Mouse (Mus musculus) embryonic stem cell, embryonic (primary cell): ENCODE data around the gene Myo15.

Experiments used
- CTCF ChIA-PET, 4 experiments: fragments of 300-600 bp in 2 of 4; fragments of 350-600 bp in 2 of 4; sonication (Branson Sonifier 250); formaldehyde crosslinking; loops; one replicate each; lab custom pipeline; 2022; ENCODE audit warnings: inconsistent platforms in 2 of 4; lab: Charles Lee
- POLR2A ChIA-PET, 4 experiments: fragments of 300-600 bp in 2 of 4; fragments of 350-600 bp in 2 of 4; sonication (Branson Sonifier 250); formaldehyde crosslinking; loops; one replicate each; lab custom pipeline; 2022; ENCODE audit warnings: antibody characterized with exemption in 4 of 4, inconsistent platforms in 1 of 4; lab: Charles Lee

The Myo15 gene

DNA sequence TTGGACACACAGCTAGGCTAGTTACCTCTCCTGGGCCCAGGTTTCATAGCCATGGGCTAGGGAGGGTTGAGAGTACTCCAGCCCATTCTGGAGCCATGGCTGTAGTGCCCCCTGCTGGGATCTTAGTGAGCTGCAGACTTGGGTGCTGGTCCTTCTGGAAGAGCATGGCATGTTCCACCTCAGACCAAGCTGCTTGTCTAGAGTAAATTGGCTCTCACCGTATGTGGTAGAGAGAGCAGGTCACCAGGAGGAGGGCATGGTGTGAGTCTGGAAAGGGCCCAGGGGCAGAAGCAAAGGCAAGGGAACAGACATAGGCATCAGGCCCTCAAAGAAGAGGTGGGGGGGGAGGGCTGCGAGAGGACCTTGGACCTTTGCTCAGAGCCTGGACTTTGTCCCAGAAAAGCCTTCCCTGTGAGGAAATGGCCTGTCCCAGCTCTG, 3.2 kb upstream of the Myo15 start:
- ChIA-PET CTCF (interaction anchor here (0.5 to 2.2 kb wide), 32 partner anchors 9 to 841 kb away, joined by 3 to 13 read pairs (median 3); partner anchors contain the start of genes Drg2 (in 3 of the 4), Gid4 (in 2 of the 4), Drc3 (in 1 of the 4) and Tom1l2 (in 1 of the 4)), POLR2A (interaction anchor here in 3 of 4 experiments (0.6 to 2.6 kb wide), 13 partner anchors 9 to 113 kb away, joined by 3 to 13 read pairs (median 5); partner anchors contain the start of genes Drg2 (in 3 of the 3), Drc3 (in 1 of the 3), Gid4 (in 1 of the 3) and Tom1l2 (in 1 of the 3))

DNA sequence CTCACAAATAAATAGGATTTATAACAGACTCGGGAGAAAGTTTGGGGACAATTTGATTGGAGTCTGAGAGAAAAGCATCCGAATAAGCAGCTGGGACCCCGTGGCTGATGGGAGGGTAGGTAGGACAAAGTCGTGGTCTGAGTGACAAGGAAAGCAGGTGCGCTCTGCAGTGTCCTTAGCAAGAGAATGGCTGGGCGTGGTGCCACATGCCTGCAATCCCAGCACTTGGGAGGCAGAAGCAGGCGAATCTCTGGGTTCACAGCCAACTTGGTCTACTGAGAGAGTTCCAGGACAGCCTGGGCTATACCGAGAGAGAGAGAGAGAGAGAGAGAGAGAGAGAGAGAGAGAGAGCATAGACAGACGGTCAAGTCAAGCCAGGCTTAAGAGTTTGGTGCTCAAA, 1.6 kb downstream of the Myo15 start:
- ChIA-PET CTCF (interaction anchor here in 3 of 4 experiments (0.6 to 1.1 kb wide), 5 partner anchors 16 to 333 kb away, joined by 3 to 5 read pairs (median 4); partner anchors contain the start of gene Drg2 (in 1 of the 3)), POLR2A (interaction anchor here (0.6 to 4.2 kb wide), 32 partner anchors 7 to 1494 kb away, joined by 3 to 22 read pairs (median 4); partner anchors contain the start of genes Drg2 (in 2 of the 4), Gid4 (in 2 of the 4), Alkbh5 (in 1 of the 4) and Atpaf2 (in 1 of the 4))

DNA sequence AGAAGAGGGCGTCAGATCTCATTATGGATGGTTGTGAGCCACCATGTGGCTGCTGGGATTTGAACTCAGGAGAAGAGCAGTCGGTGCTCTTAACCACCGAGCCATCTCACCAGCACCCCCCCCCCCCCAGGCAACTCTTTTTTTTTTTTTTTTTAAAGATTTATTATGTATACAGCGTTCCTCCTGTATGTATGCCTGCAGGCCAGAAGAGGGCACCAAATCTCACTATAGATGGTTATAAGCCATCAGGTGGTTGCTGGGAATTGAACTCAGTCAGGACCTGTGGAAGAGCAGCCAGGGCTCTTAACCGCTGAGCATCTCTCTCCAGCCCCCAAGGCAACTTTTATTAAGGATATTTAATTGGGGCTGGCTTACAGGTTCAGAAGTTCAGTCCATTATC, 5.4 kb downstream of the Myo15 start:
- CTCF ChIA-PET: interaction anchor here (0.6 to 2.4 kb wide), 16 partner anchors 9 to 735 kb away, joined by 3 to 15 read pairs (median 4); partner anchors contain the start of gene Alkbh5 (in 1 of the 4)
- POLR2A ChIA-PET: interaction anchor here in 3 of 4 experiments (0.7 to 4.6 kb wide), 8 partner anchors 6 to 241 kb away, joined by 3 to 36 read pairs (median 4); partner anchors contain the start of genes Drg2 (in 1 of the 3) and Myo15 (in 1 of the 3)

DNA sequence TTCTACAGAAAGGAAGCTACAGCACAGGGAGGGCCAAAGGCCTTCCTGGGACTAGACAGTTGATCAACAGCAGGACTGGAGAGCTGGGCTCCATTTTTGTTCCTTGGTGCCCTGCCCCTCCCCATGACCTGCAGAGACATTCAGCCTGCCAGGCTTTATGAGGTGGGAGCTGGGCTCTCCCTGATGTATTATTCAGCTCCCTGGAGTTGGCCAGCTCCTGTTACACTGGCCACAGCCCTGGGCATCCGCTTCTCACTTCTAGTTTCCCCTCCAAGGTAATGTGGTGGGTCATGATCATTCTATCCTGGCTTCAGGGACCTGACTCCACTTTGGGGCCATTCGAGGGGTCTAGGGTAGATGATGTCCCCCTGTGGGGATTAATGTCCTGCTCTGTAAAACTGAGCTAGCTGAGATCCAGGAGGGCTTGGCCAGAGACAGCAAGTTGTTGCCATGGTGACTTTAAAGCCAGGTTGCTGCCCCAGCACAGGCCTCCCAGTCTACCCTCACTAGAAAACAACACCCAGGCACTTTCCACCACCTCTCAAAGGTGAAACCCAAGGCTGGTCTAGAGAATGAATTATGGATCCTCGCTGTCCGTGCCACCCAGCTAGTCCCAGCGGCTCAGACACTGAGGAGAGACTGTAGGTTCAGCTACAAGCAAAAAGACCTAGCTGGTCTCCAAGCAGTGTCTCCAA, 6.7 kb downstream of the Myo15 start:
- POLR2A ChIA-PET: interaction anchor here in 3 of 4 experiments (0.6 to 4.6 kb wide), 20 partner anchors 8 to 840 kb away, joined by 3 to 36 read pairs (median 5); partner anchors contain the start of genes Drg2 (in 2 of the 3), Alkbh5 (in 1 of the 3), Llgl1 (in 1 of the 3) and Myo15 (in 1 of the 3)
- CTCF ChIA-PET: interaction anchor here (0.5 to 2.4 kb wide), 7 partner anchors 9 to 1955 kb away, joined by 3 to 10 read pairs (median 4); no protein-coding TSS in a partner anchor

DNA sequence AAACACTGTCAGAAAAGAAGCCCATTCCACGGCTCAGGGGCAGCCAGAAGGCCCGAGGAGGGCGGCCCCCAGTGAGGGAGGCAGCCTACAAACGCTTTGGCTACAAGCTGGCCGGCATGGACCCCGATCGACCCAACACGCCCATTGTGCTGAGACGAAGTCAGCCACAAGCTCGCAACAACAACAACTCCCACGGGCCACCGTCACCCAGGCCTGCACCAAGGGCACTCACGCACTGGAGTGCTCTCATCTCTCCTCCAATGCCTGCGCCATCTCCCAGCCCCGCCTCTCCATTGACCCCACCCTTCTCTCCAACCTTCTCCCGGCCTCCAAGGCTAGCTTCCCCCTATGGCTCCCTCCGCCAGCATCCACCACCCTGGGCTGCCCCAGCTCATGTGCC, 9.0 kb downstream of the Myo15 start:
- POLR2A ChIA-PET: interaction anchor here in 3 of 4 experiments (0.5 to 4.6 kb wide), 36 partner anchors 9 to 527 kb away, joined by 3 to 36 read pairs (median 4); partner anchors contain the start of genes Gid4 (in 2 of the 3), Myo15 (in 2 of the 3), Alkbh5 (in 1 of the 3) and Drc3 (in 1 of the 3)
- CTCF ChIA-PET: interaction anchor here (0.6 to 1.6 kb wide), 12 partner anchors 8 to 401 kb away, joined by 3 to 4 read pairs (median 3); partner anchors contain the start of gene Tmem11 (in 1 of the 4)

DNA sequence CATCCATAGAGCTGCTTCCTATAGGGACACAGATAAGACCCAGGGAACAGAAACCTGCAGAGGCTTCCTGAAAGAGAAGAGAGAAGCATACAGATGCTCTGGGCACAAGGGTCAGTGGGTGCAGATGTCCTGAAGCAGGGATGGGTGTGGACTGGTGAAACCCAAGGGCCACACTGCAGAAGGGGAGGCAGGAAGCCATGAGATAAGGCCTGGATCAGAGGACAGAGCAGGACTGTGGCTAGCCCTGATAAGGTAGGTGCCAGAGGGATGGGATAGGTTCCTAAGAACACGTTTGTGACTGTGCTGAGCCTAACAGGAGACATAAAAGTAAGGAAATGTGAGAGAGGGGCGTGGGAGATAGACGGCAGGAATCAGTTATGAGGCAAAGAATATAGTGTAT, 17.1 kb downstream of the Myo15 start:
- CTCF ChIA-PET: no interaction called here
- POLR2A ChIA-PET: interaction anchor here in 1 of 4 experiments (1.5 kb wide), 1 partner anchor 9 kb away, joined by 3 read pairs; no protein-coding TSS in a partner anchor

DNA sequence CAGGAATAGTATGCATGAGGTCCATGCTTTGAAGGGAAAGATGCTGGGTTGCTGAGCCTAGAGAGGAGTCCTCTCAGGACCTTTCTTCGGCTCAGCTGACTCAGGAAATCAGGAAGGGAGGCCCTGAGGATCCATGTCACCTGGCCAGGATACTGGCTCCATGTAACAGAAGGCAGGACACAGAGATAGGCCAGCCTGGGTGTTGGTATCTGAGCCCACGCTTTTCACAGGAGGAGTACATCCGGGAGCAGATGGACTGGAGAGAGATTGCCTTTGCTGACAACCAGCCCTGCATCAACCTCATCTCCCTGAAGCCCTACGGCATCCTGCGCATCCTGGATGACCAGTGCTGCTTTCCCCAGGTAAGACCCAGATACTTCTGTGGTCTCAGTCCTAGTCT, 23.6 kb downstream of the Myo15 start:
- POLR2A ChIA-PET: interaction anchor here in 1 of 4 experiments (0.9 kb wide), 1 partner anchor 16 kb away, joined by 3 read pairs; no protein-coding TSS in a partner anchor
- CTCF ChIA-PET: no interaction called here

DNA sequence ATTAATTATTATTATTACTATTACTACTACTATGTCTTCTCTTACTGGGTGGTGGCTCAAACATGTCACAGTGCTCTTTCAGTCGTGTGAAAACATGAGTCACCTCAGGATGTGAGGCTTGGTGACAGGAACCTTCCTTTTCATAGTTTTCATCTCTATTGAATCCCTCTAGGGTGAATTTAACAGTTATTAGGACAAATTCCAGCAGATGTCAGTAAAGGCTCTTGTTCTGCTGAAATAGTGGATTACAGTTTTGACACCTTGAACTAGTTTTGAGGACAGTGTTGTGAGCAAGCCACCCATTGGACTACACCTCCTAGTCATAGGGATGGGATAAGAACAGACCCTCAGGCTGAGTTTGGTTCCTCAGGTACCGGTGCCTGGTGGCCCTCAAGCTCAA, 26.6 kb downstream of the Myo15 start:
- POLR2A ChIA-PET: interaction anchor here in 3 of 4 experiments (0.5 to 2.7 kb wide), 9 partner anchors 10 to 1752 kb away, joined by 3 to 17 read pairs (median 4); no protein-coding TSS in a partner anchor

DNA sequence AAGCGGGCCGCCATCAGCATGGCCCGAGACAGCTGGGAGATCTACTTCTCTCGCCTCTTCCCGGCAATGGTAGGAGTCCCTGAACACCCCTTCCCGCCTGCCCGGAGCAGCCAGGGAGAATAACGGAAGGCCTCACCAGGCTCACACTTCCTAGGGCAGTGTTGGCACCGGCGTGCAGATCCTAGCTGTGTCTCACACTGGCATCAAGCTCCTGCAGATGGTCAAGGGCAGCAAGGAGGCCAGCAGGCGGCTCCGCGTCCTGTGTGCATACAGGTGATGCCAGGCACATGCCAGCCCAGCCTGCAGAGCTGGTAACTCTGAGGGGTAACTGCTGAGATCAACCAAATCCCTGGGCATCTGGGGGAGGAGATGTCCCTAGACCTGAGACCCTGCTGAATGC, 38.1 kb downstream of the Myo15 start:
- POLR2A ChIA-PET: interaction anchor here in 2 of 4 experiments (0.8 to 3.0 kb wide), 7 partner anchors 10 to 70 kb away, joined by 3 to 17 read pairs (median 5); no protein-coding TSS in a partner anchor
- CTCF ChIA-PET: interaction anchor here in 1 of 4 experiments (1.0 kb wide), 1 partner anchor 72 kb away, joined by 3 read pairs; no protein-coding TSS in a partner anchor

More for the DNA sequence above, 26.6 kb downstream of the Myo15 start:
- CTCF ChIA-PET: interaction anchor here in 2 of 4 experiments (0.5 to 0.9 kb wide), 3 partner anchors 18 to 368 kb away, joined by 3 to 7 read pairs (median 4); no protein-coding TSS in a partner anchor

DNA sequence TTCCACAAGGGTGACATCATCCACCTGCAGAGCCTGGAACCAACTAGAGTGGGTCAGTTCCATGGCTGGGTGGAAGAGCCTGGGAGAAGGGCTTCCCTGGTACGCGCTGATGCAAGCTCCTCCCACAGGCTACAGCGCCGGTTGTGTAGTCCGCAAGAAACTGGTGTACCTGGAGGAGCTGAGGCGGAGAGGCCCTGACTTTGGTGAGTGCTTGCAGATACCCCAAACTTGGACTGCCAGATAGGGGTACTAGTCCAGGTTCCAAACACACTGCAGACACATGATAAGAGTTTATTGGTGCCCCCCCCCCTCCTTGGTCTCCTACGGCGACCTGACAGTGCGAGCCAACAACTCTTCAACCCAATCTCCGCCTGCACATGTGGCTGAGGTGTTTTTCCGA, 39.8 kb downstream of the Myo15 start:
- CTCF ChIA-PET: interaction anchor here in 3 of 4 experiments (0.5 to 1.4 kb wide), 7 partner anchors 27 to 260 kb away, joined by 3 to 8 read pairs (median 3); partner anchors contain the start of genes Alkbh5 (in 1 of the 3) and Llgl1 (in 1 of the 3)
- POLR2A ChIA-PET: interaction anchor here in 3 of 4 experiments (1.0 to 3.0 kb wide), 13 partner anchors 12 to 340 kb away, joined by 3 to 17 read pairs (median 4); partner anchors contain the start of gene Alkbh5 (in 1 of the 3)

DNA sequence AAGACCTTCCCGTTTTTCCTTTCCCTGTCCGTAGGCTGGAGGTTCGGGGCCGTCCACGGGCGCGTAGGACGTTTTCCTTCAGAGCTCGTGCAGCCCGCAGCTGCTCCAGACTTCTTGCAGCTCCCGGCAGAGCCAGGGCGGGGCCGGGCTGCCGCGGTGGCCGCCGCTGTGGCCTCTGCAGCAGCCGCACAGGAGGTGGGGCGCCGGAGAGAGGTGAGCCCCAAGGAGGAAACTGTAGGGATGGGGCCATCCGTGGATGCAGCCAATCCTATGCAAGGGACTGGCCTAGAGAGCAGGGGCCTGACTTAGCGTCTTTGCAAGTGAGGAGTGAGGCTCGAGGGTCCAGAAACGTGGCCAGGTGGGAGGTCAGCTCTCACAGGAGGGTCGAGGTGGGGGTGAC, 40.4 kb downstream of the Myo15 start:
- POLR2A ChIA-PET: interaction anchor here in 3 of 4 experiments (0.6 to 3.0 kb wide), 15 partner anchors 13 to 341 kb away, joined by 3 to 17 read pairs (median 4); partner anchors contain the start of gene Alkbh5 (in 1 of the 3)

DNA sequence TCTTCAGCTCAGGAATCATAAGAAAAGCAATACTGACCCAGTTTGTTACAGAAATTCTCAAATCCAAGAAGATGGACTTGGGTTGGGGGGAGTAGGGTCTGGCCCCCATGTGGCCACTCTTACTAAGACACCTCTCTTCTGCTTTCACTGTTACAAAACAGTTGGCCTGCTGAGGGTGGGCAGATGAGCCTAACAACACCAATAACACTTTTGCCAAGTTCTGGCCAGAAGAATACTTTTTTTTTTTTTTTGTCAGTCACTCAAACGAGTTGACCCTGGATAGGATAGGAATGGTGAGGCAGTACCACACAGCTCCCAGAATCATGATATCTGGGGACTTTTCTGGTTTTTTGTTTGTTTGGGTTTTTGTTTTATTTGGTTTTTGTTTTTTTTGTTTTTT, 42.8 kb downstream of the Myo15 start:
- CTCF ChIA-PET: interaction anchor here in 2 of 4 experiments (0.7 to 1.0 kb wide), 5 partner anchors 9 to 381 kb away, joined by 3 to 5 read pairs (median 4); no protein-coding TSS in a partner anchor
- POLR2A ChIA-PET: interaction anchor here in 2 of 4 experiments (0.6 to 2.3 kb wide), 6 partner anchors 14 to 360 kb away, joined by 3 to 6 read pairs (median 4); partner anchors contain the start of gene Alkbh5 (in 1 of the 2)

More for the DNA sequence above, 40.4 kb downstream of the Myo15 start:
- CTCF ChIA-PET: interaction anchor here in 3 of 4 experiments (0.5 to 1.4 kb wide), 6 partner anchors 27 to 261 kb away, joined by 3 to 5 read pairs (median 3); partner anchors contain the start of gene Alkbh5 (in 1 of the 3)

DNA sequence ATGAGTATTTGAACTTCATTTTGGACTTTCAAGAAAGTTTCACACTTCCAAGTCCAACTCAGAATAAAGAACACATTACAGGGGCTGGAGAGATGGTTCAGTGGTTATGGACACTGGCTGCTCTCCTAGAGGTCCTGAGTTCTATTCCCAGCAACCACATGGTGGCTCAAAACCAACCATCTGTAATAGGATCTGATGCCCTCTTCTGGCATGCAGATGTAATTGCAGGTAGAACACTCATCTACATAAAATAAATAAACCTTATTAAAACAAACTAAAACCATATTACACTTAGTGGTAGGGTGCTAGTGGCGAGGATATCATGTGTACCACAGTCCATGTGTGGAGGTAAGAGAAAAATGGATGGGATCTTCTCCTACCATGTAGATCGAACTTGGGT, 43.4 kb downstream of the Myo15 start:
- ChIA-PET POLR2A (interaction anchor here in 2 of 4 experiments (0.9 to 2.3 kb wide), 5 partner anchors 12 to 25 kb away, joined by 3 to 6 read pairs (median 3); no protein-coding TSS in a partner anchor), CTCF (interaction anchor here in 1 of 4 experiments (0.6 to 1.4 kb wide), 3 partner anchors 24 to 45 kb away, joined by 3 to 9 read pairs (median 4); no protein-coding TSS in a partner anchor)

DNA sequence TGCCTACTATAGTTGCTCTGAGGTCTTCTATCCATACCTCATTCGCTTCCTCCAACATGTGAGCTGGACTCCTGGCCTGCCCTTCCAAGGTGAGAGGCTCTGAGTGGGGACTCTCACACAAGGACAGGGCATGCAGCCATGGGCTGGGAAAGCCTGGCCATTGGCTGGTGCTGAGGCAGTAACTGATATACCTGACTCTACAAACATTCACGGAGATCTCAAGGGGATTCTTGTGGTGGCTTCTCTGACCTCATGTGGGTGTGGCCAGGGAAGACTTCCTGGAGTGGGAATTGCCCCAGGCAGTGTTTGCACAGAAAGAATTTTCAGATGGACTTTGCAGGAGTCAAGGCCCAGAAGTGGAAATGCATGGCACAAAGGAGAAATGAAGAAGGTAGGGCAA, 45.8 kb downstream of the Myo15 start:
- POLR2A ChIA-PET: interaction anchor here in 3 of 4 experiments (0.7 to 1.3 kb wide), 5 partner anchors 11 to 28 kb away, joined by 3 to 4 read pairs (median 3); partner anchors contain the start of gene Alkbh5 (in 1 of the 3)
- CTCF ChIA-PET: interaction anchor here in 2 of 4 experiments (1.2 to 2.0 kb wide), 3 partner anchors 9 to 37 kb away, joined by 4 read pairs; no protein-coding TSS in a partner anchor

DNA sequence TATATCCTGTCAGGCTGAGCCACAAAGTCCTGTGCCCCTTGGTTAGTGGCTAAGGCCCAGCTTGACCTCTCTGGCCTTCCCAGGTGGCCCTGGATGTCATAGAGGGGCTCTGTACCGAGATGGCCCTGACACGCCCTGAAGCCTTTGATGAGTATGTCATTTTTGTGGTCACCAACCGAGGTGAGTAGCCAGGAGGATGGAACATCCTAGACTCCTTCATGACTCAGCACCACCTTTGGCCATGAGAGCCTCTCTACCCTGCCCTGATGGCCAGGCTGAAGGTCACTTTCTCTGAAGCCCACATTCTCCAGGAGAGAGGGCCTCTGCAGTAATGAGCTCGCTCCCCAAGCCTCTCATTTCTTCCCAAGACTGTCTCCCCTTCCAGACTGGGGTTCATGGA, 49.2 kb downstream of the Myo15 start:
- ChIA-PET CTCF (no interaction called here), POLR2A (interaction anchor here in 3 of 4 experiments (0.5 to 1.0 kb wide), 3 partner anchors 19 to 363 kb away, joined by 3 to 5 read pairs (median 3); no protein-coding TSS in a partner anchor)

DNA sequence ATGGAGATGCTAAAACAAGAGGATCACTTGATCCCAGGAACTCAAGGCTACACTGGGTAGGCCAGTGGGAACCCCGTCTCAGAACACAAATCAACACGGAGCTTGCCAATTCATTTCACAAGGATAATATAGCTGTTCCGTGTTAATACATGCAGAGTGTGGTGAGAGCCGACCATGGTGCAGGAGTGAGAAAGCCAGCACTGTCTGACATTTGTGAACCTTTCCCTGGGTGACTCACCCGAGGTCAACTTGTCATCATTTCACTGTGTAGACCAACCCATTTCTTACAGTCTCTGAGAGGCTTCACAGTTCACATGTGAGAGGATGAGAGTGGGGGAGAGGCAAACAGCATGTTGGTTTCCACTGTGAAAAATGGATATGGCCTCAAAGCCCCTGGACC, 52.9 kb downstream of the Myo15 start:
- POLR2A ChIA-PET: interaction anchor here in 2 of 4 experiments (1.9 to 7.2 kb wide), 2 partner anchors 15 to 78 kb away, joined by 4 to 206 read pairs; partner anchors contain the start of gene Alkbh5 (in 1 of the 2)
- CTCF ChIA-PET: no interaction called here
